Mouse (Mus musculus): ENCODE data around the gene Tril.
A peak's percentile ranks its signal among the peaks of the same experiment; 100 is the strongest.

Tril gene

GRCm38 (mm10) chr6:53806591-53807023 lies 14.0 kb downstream of the Tril start:
- DNase-seq (ENCODE audit: inconsistent ontology term), result no peak

- no peak for DNase-seq (ENCODE audit: inconsistent ontology term)
Measured at GRCm38 (mm10) chr6:53806021-53806420, 14.6 kb downstream of the Tril start.

GRCm38 (mm10) chr6:53804145-53804544 lies 16.5 kb downstream of the Tril start:
- DNase-seq (ENCODE audit: inconsistent ontology term), result peak; percentile 73

GRCm38 (mm10) chr6:53803551-53803950 lies 17.1 kb downstream of the Tril start:
- no peak for DNase-seq (ENCODE audit: inconsistent ontology term)

- DNase-seq (ENCODE audit: inconsistent ontology term), result peak; percentile 95
Measured at GRCm38 (mm10) chr6:53801893-53802286, 18.7 kb downstream of the Tril start.

GRCm38 (mm10) chr6:53801269-53801892 lies 19.2 kb downstream of the Tril start:
- peak; percentile 81 for DNase-seq (ENCODE audit: inconsistent ontology term)

- no peak for DNase-seq (ENCODE audit: inconsistent ontology term)
Measured at GRCm38 (mm10) chr6:53798865-53799264, 21.8 kb downstream of the Tril start.

GRCm38 (mm10) chr6:53796835-53797234 lies 23.8 kb downstream of the Tril start:
- peak; percentile 48 for DNase-seq (ENCODE audit: inconsistent ontology term)

GRCm38 (mm10) chr6:53795788-53796187 lies 24.8 kb downstream of the Tril start:
- peak; percentile 45 for DNase-seq (ENCODE audit: inconsistent ontology term)

GRCm38 (mm10) chr6:53795078-53795477 lies 25.6 kb downstream of the Tril start:
- DNase-seq (ENCODE audit: inconsistent ontology term), result no peak

GRCm38 (mm10) chr6:53794323-53794971 lies 26.2 kb downstream of the Tril start:
- peak; percentile 68 for DNase-seq (ENCODE audit: inconsistent ontology term)

GRCm38 (mm10) chr6:53782880-53783539 lies 37.6 kb downstream of the Tril start:
- DNase-seq (ENCODE audit: inconsistent ontology term), result peak; percentile 64

GRCm38 (mm10) chr6:53782273-53782672 lies 38.4 kb downstream of the Tril start:
- no peak for DNase-seq (ENCODE audit: inconsistent ontology term)

- no peak for DNase-seq (ENCODE audit: inconsistent ontology term)
Measured at GRCm38 (mm10) chr6:53781171-53781570, 39.5 kb downstream of the Tril start.

- no peak for DNase-seq (ENCODE audit: inconsistent ontology term)
Measured at GRCm38 (mm10) chr6:53780008-53780407, 40.6 kb downstream of the Tril start.

- DNase-seq (ENCODE audit: inconsistent ontology term), result no peak
Measured at GRCm38 (mm10) chr6:53779526-53779925, 41.1 kb downstream of the Tril start.

- no peak for DNase-seq (ENCODE audit: inconsistent ontology term)
Measured at GRCm38 (mm10) chr6:53778424-53778955, 42.1 kb downstream of the Tril start.

GRCm38 (mm10) chr6:53768275-53768674 lies 52.4 kb downstream of the Tril start:
- no peak for DNase-seq (ENCODE audit: inconsistent ontology term)

- peak; percentile 27 for DNase-seq (ENCODE audit: inconsistent ontology term)
Measured at GRCm38 (mm10) chr6:53766243-53766915, 54.3 kb downstream of the Tril start.

GRCm38 (mm10) chr6:53765731-53766130 lies 54.9 kb downstream of the Tril start:
- no peak for DNase-seq (ENCODE audit: inconsistent ontology term)

Measured in Muller cell, postnatal 12 days (primary cell).